Mouse (Mus musculus) limb, embryonic 13.5 days (tissue): ENCODE results near the gene Enpp6. TPM values are rescaled to one million over a fixed set of nuclear protein-coding genes. Genes with fewer than 3 reads are reported as not detected.
A peak's percentile ranks its signal among the peaks of the same experiment; 100 is the strongest.

Experiments
- ATAC-seq: fragments of 200-750 bp; cut with Nextera tagmentation; 2 replicates; pipeline ENCODE4 v1.8.0; 2017; ENCODE audit warnings: low read depth, moderate number of reproducible peaks, moderate TSS enrichment; ENCODE audit not compliant: low FRiP score
- H3K27ac ChIP-seq: fragments of 300-500 bp; sonication (generic); 2 replicates; pipeline ENCODE4 v1.5.1; 2015; ENCODE audit warnings: inconsistent platforms, mild to moderate bottlenecking, moderate library complexity
- H3K27me3 ChIP-seq: fragments of 300-500 bp; sonication (generic); 2 replicates; pipeline ENCODE4 v1.6.1; 2015; ENCODE audit warnings: mild to moderate bottlenecking, inconsistent platforms
- H3K36me3 ChIP-seq: fragments of 300-500 bp; sonication (generic); 2 replicates; pipeline ENCODE4 v1.6.1; 2015; ENCODE audit warnings: inconsistent platforms, mild to moderate bottlenecking, moderate library complexity
- H3K4me1 ChIP-seq: fragments of 300-500 bp; sonication (generic); 2 replicates; pipeline ENCODE4 v1.6.1; 2015; ENCODE audit warnings: inconsistent platforms
- H3K4me2 ChIP-seq: fragments of 300-500 bp; sonication (generic); replicated peaks from 2 replicates; pipeline ENCODE4 v1.6.1; 2015; ENCODE audit warnings: inconsistent platforms, mild to moderate bottlenecking, moderate library complexity
- H3K4me3 ChIP-seq: fragments of 300-500 bp; sonication (generic); 2 replicates; pipeline ENCODE4 v1.5.1; 2015; ENCODE audit warnings: moderate library complexity, mild to moderate bottlenecking, inconsistent platforms
- H3K9ac ChIP-seq: fragments of 300-500 bp; sonication (generic); 2 replicates; pipeline ENCODE4 v1.6.1; 2015; ENCODE audit warnings: mild to moderate bottlenecking, inconsistent platforms
- H3K9me3 ChIP-seq: fragments of 300-500 bp; sonication (generic); 2 replicates; pipeline ENCODE4 v1.6.1; 2016; ENCODE audit warnings: inconsistent platforms
- WGBS: fragments of 180-500 bp; shearing (Covaris S2); methylation state at CpG from one replicate; pipeline ENCODE4 v1.1.7; 2015; 5-methylcytosine and 5-hydroxymethylcytosine counted together
- polyA plus RNA-seq: library from polyadenylated mRNA; unstranded; fragments of >200 nt; fragmentation: Nextera tagmentation; extraction: Ambion mirVana; gene quantifications from 2 replicates; pipeline ENCODE4 v1.2.1, GENCODE M21; 2015

Enpp6 gene
- polyA plus RNA-seq, 1 experiment from 2014 or later = 1.6 TPM

GRCm38 (mm10) chr8:47006785-47007184 is 20.1 kb downstream of the Enpp6 start:
- Histone ChIP-seq H3K27ac (no peak overlapping the region), H3K9ac (no peak overlapping the region), H3K27me3 (no peaks in the 10 kb centered on the region), H3K36me3 (no peaks in the 10 kb centered on the region), H3K4me3 (no peak overlapping the region), H3K4me1 (peaks cover 17% of the 10 kb centered on the region), H3K9me3 (no peaks in the 10 kb centered on the region), H3K4me2 (no peak overlapping the region)
- 27% methylated on average over 9 of the region's 9 CpGs for WGBS
- ATAC-seq = no peak

- Histone ChIP-seq H3K27me3 (no peaks in the 10 kb centered on the region), H3K4me2 (no peak overlapping the region), H3K4me3 (no peak overlapping the region), H3K9me3 (no peaks in the 10 kb centered on the region), H3K9ac (no peak overlapping the region), H3K27ac (no peak overlapping the region), H3K36me3 (no peaks in the 10 kb centered on the region), H3K4me1 (peaks cover 17% of the 10 kb centered on the region)
- no peak for ATAC-seq
- 66% methylated on average over 13 of the region's 13 CpGs for WGBS
Measured at GRCm38 (mm10) chr8:47008220-47008773, 21.6 kb downstream of the Enpp6 start.

GRCm38 (mm10) chr8:47016268-47016946 is 29.7 kb downstream of the Enpp6 start:
- Histone ChIP-seq H3K4me3 (no peak overlapping the region), H3K4me1 (peaks cover 9% of the 10 kb centered on the region), H3K27me3 (peaks cover 31% of the 10 kb centered on the region), H3K9me3 (no peaks in the 10 kb centered on the region), H3K4me2 (no peak overlapping the region), H3K36me3 (no peaks in the 10 kb centered on the region), H3K27ac (no peak overlapping the region), H3K9ac (no peak overlapping the region)
- ATAC-seq = peak; percentile 62; the same call in 1 of the 2 replicates
- WGBS = 40% methylated on average over 13 of the region's 13 CpGs

GRCm38 (mm10) chr8:47021135-47021555 is 34.5 kb downstream of the Enpp6 start:
- 51% methylated on average over 8 of the region's 8 CpGs for WGBS
- ATAC-seq = no peak
- Histone ChIP-seq H3K4me2 (no peak overlapping the region), H3K4me1 (peaks cover 11% of the 10 kb centered on the region), H3K9me3 (no peaks in the 10 kb centered on the region), H3K9ac (no peak overlapping the region), H3K36me3 (no peaks in the 10 kb centered on the region), H3K27me3 (peaks cover 27% of the 10 kb centered on the region), H3K27ac (no peak overlapping the region), H3K4me3 (no peak overlapping the region)

GRCm38 (mm10) chr8:47024612-47025011 is 37.9 kb downstream of the Enpp6 start:
- Histone ChIP-seq H3K9ac (no peak overlapping the region), H3K9me3 (no peaks in the 10 kb centered on the region), H3K27me3 (peaks cover 16% of the 10 kb centered on the region), H3K36me3 (no peaks in the 10 kb centered on the region), H3K4me1 (peaks cover 9% of the 10 kb centered on the region), H3K27ac (no peak overlapping the region), H3K4me3 (no peak overlapping the region), H3K4me2 (no peak overlapping the region)
- WGBS = 86% methylated on average over 4 of the region's 4 CpGs
- ATAC-seq = no peak

- no peaks in the 10 kb centered on the region for H3K36me3 ChIP-seq
- no peak overlapping the region for H3K27ac ChIP-seq
- no peak for ATAC-seq
- no peak overlapping the region for H3K4me2 ChIP-seq
- WGBS = 73% methylated on average over 10 of the region's 10 CpGs
- H3K9me3 ChIP-seq = no peaks in the 10 kb centered on the region
- H3K4me3 ChIP-seq = no peak overlapping the region
- H3K27me3 ChIP-seq = peaks cover 14% of the 10 kb centered on the region
- H3K9ac ChIP-seq = no peak overlapping the region
- no peaks in the 10 kb centered on the region for H3K4me1 ChIP-seq
Measured at GRCm38 (mm10) chr8:47026841-47027490, 40.3 kb downstream of the Enpp6 start.

GRCm38 (mm10) chr8:47028474-47028873 is 41.8 kb downstream of the Enpp6 start:
- Histone ChIP-seq H3K4me3 (no peak overlapping the region), H3K9me3 (no peaks in the 10 kb centered on the region), H3K27me3 (peaks cover 8% of the 10 kb centered on the region), H3K4me2 (no peak overlapping the region), H3K4me1 (no peaks in the 10 kb centered on the region), H3K27ac (no peak overlapping the region), H3K36me3 (no peaks in the 10 kb centered on the region), H3K9ac (no peak overlapping the region)
- no peak for ATAC-seq
- 80% methylated on average over 6 of the region's 6 CpGs for WGBS

GRCm38 (mm10) chr8:47030321-47030720 is 43.6 kb downstream of the Enpp6 start:
- Histone ChIP-seq H3K36me3 (no peaks in the 10 kb centered on the region), H3K27ac (no peak overlapping the region), H3K27me3 (peaks cover 5% of the 10 kb centered on the region), H3K4me3 (no peak overlapping the region), H3K4me2 (no peak overlapping the region), H3K9me3 (no peaks in the 10 kb centered on the region), H3K4me1 (peaks cover under 1% of the 10 kb centered on the region; the same call in 1 of the 2 replicates), H3K9ac (no peak overlapping the region)
- whole genome bisulfite sequencing = 88% methylated on average over 19 of the region's 19 CpGs
- ATAC-seq = no peak

- H3K4me2 ChIP-seq = no peak overlapping the region
- peaks cover 18% of the 10 kb centered on the region for H3K4me1 ChIP-seq
- no peak overlapping the region for H3K9ac ChIP-seq
- peaks cover 5% of the 10 kb centered on the region for H3K27me3 ChIP-seq
- no peak overlapping the region for H3K27ac ChIP-seq
- no peaks in the 10 kb centered on the region for H3K36me3 ChIP-seq
- H3K9me3 ChIP-seq = no peaks in the 10 kb centered on the region
- no peak overlapping the region for H3K4me3 ChIP-seq
- WGBS = 88% methylated on average over 7 of the region's 7 CpGs
- ATAC-seq = no peak
Measured at GRCm38 (mm10) chr8:47032081-47032480, 45.4 kb downstream of the Enpp6 start.

GRCm38 (mm10) chr8:47033976-47034375 is 47.3 kb downstream of the Enpp6 start:
- H3K36me3 ChIP-seq = no peaks in the 10 kb centered on the region
- no peak overlapping the region for H3K4me2 ChIP-seq
- H3K9ac ChIP-seq = no peak overlapping the region
- no peak for ATAC-seq
- 80% methylated on average over 4 of the region's 4 CpGs for WGBS
- H3K27me3 ChIP-seq = peaks cover 10% of the 10 kb centered on the region
- H3K9me3 ChIP-seq = no peaks in the 10 kb centered on the region
- H3K27ac ChIP-seq = no peak overlapping the region
- H3K4me1 ChIP-seq = peaks cover 22% of the 10 kb centered on the region
- H3K4me3 ChIP-seq = no peak overlapping the region

- peak; percentile 91 for ATAC-seq
Measured at GRCm38 (mm10) chr8:47036501-47036900, 49.8 kb downstream of the Enpp6 start.

GRCm38 (mm10) chr8:47037405-47037804 is 50.7 kb downstream of the Enpp6 start:
- Histone ChIP-seq H3K27me3 (peaks cover 8% of the 10 kb centered on the region), H3K4me3 (no peak overlapping the region), H3K4me2 (no peak overlapping the region), H3K9me3 (peaks cover 9% of the 10 kb centered on the region; the same call in 1 of the 2 replicates), H3K27ac (no peak overlapping the region), H3K4me1 (peaks cover 22% of the 10 kb centered on the region), H3K36me3 (no peaks in the 10 kb centered on the region), H3K9ac (no peak overlapping the region)
- ATAC-seq = peak; percentile 21; the same call in 1 of the 2 replicates
- WGBS = 58% methylated on average over 5 of the region's 5 CpGs

More at GRCm38 (mm10) chr8:47036501-47036900, 49.8 kb downstream of the Enpp6 start:
- Histone ChIP-seq H3K27ac (peak overlapping the region; percentile 22; the same call in 1 of the 2 replicates), H3K4me2 (peak overlapping the region; percentile 23), H3K27me3 (peaks cover 10% of the 10 kb centered on the region), H3K9ac (no peak overlapping the region), H3K36me3 (no peaks in the 10 kb centered on the region), H3K4me3 (no peak overlapping the region), H3K4me1 (peaks cover 22% of the 10 kb centered on the region), H3K9me3 (peaks cover 9% of the 10 kb centered on the region; the same call in 1 of the 2 replicates)
- WGBS = 18% methylated on average over 8 of the region's 8 CpGs
